Mouse (Mus musculus): ENCODE measurements around the gene Noxo1.

- TF ChIP-seq POLR2A (IDR thresholded peaks at IDR 0.05; ENCODE audit: control insufficient read depth in 1 of 2, insufficient read depth in 1 of 2, low read depth in 1 of 2, low read length in 2 of 2, poor library complexity in 1 of 2) (no peak), EP300 (IDR thresholded peaks at IDR 0.05; ENCODE audit: low read depth in 1 of 2, low read length in 2 of 2) (no peak), E2F4 (IDR thresholded peaks at IDR 0.05; ENCODE audit: borderline replicate concordance, low read depth, low read length) (no peak), MAX (IDR thresholded peaks at IDR 0.05; ENCODE audit: low read length) (no peak), RAD21 (IDR thresholded peaks at IDR 0.05; ENCODE audit: low read depth, low read length) (no peak), MYC (IDR thresholded peaks at IDR 0.05; ENCODE audit: low read depth, low read length) (no peak), CTCF (IDR thresholded peaks at IDR 0.05 in 2 of 3, conservative IDR thresholded peaks at IDR 0.05 in 1 of 3; ENCODE audit: control insufficient read depth in 1 of 3, insufficient read depth in 1 of 3, low read depth in 2 of 3, low read length in 3 of 3, poor library complexity in 1 of 3, severe bottlenecking in 1 of 3) (no peak), MXI1 (IDR thresholded peaks at IDR 0.05; ENCODE audit: low read depth, low read length) (no peak), RCOR1 (IDR thresholded peaks at IDR 0.05; ENCODE audit: low read depth, low read length) (no peak)
Observed at GRCm38 (mm10) chr17:24727618-24728017, 31.6 kb downstream of the Noxo1 start, which contains the start of gene Rpl3l.

Measured in MEL (cell line).